Mouse (Mus musculus) megakaryocyte, embryonic 14.5 days (primary cell): ENCODE measurements around the gene 2900026A02Rik.

Source experiments
- FLI1 ChIP-seq: IDR thresholded peaks from 2 replicates; pipeline ENCODE4 v1.6.1; 2012; ENCODE audit warnings: low read length, inconsistent platforms, mixed read lengths
- GATA1 ChIP-seq: IDR thresholded peaks from 3 replicates; pipeline ENCODE4 v1.6.1; 2012; ENCODE audit warnings: mixed read lengths, low read length, inconsistent platforms, borderline replicate concordance

DNA sequence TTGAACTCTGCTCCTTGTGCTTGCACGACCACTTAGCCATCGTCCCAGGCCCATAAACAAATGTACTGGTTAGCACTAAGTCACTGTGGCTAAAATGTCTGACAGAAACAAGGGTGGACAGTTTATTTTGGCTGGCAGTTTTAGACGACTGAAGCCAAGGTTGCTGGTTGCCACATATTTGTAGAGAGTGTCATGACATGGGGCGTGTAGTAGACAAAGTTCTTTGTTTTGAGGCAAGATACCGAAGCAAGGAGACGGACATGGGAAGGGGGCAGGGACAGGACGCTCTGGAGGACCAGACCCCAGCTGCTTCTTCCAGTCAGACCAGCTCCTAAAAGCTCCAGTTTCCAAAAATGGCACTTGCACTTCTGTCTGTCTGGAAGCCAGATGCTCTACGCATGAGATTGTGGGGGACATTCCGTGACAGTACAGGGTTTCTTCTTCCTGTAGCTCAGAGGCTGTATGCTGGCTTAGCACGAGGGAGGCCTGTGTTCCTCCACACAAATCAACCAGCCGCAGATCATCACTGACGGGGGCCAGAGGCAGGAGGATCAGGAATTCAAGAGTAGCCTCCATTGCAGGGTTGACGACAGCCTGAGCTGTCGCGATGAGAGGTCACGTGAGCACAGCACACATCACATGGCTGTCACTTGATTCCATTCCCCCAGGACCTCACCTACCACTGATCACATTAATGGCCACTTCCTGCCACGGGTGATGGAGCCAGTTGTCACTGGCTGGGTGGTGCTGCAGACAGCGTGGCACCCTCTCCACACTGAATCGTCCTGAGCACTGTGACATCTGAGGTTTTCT is 138.5 kb downstream of the 2900026A02Rik start:
- TF ChIP-seq GATA1 (no peak), FLI1 (no peak)
